ENCODE assay signal across 8 mouse cellular contexts in the genomic region with DNA sequence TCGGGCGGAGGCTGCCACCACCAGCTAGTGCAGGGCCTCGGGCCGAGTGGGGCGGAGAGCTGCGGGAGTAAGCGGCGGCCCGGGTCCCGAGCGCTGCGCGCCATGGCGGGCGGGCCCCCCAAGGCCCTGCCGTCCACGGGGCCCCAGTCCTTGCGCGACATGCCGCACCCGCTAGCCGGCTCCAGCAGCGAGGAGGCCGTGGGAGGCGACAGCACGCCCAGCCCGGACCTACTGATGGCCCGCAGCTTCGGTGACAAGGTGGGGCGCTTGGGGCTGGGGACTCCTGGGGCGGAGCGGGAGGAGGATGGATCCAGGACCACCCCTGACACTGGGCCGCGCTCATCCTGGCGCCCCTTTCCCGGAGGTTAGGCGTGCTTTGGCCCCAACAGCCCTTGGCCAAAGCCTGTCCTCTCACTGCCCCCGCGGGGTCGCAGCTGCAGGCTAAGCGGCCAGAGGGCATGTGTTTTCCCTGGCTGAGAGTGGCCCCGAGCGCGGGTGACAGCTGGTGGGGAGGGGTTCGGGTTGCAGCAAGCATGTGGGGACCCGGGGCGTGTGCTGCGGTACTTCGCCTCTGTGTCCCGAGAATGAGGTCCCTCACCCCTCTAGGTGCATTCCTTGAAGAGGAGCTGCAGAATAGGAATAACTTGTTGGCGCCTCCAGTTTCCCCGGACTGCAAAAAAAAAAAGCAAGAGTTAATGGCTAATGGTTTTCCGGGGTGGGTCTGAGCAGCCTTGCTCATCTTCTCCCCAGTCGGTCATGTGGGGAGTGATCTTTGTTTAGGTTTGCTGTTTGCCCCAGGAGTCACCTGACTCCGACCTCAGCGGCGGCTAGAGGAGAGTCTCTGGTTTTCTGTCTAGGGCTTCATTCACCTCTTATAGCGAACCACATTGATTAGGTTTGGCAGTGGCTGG. TPM values are rescaled to one million over a fixed set of nuclear protein-coding genes. Genes with fewer than 3 reads are reported as not detected.
DNase-seq lines count a peak whose midpoint lies in the region; ATAC-seq and TF ChIP-seq lines count a peak whose summit lies in the region.

No protein-coding gene starts in this region.

- H3K4me1 ChIP-seq in ES-E14 (ENCODE audit: control insufficient read depth in 2 of 2, insufficient read depth in 2 of 2, low read length in 2 of 2, poor library complexity in 1 of 2): peaks cover 6 to 7% of the 10 kb centered on the region in 2 experiments; a peak in 3 of 4 replicates
- H3K4me1 ChIP-seq in embryonic fibroblast, embryonic 13.5 days (ENCODE audit: control insufficient read depth, insufficient read depth, low read length): 0 out of 2 replicates have a peak, but pooled peaks cover 2% of the 10 kb centered on the region
- H3K4me1 ChIP-seq in limb, embryonic 10.5 days: peaks cover 14% of the 10 kb centered on the region
- peaks cover 5% of the 10 kb centered on the region; the same call in 1 of the 2 replicates for H3K4me1 ChIP-seq in stomach, embryonic 14.5 days (ENCODE audit: control insufficient read depth, insufficient read depth, low read length)

- in situ Hi-C loops in ES-E14 (cut with MboI; ENCODE audit: low sequenced_read_pairs in 2 of 2, unreplicated experiment in 2 of 2): no loop called here

- H3K27ac ChIP-seq in ES-E14 (ENCODE audit: insufficient read depth, low read depth, low read length, poor library complexity, severe bottlenecking): peak overlapping the region; percentile 6; the same call in 1 of the 2 replicates
- peak overlapping the region; percentile 88 for H3K27ac ChIP-seq in embryonic fibroblast, embryonic 13.5 days (ENCODE audit: insufficient read depth, low read length)
- peak overlapping the region; percentile 89 for H3K27ac ChIP-seq in limb, embryonic 10.5 days
- no peak overlapping the region; the same call in 1 of the 2 replicates for H3K27ac ChIP-seq in stomach, embryonic 14.5 days (ENCODE audit: low read length)

- H3K9me3 ChIP-seq in ES-E14 (ENCODE audit: control insufficient read depth, insufficient read depth, low read depth, low read length): no peaks in the 10 kb centered on the region
- no peaks in the 10 kb centered on the region for H3K9me3 ChIP-seq in limb, embryonic 10.5 days (replicated peaks)
- no peaks in the 10 kb centered on the region for H3K9me3 ChIP-seq in stomach, embryonic 14.5 days (ENCODE audit: control insufficient read depth, low read depth, low read length)

- peak overlapping the region; percentile 90 for H3K9ac ChIP-seq in ES-E14 (ENCODE audit: insufficient read depth, low read depth, low read length, poor library complexity, severe bottlenecking)
- H3K9ac ChIP-seq in stomach, embryonic 14.5 days (replicated peaks; ENCODE audit: low read depth, low read length): peak overlapping the region; percentile 81

- DNase-seq in ES-E14 (ENCODE audit: low read depth, low spot score): no peak
- peak; percentile 32 to 42 for DNase-seq in adrenal gland, postnatal 36 days
- peak; percentile 51 for DNase-seq in heart, postnatal 4 days
- peak; percentile 68 for DNase-seq in limb, embryonic 10.5 days (ENCODE audit: low spot score)
- DNase-seq in urinary bladder, postnatal 10 days (ENCODE audit: low spot score): no peak

- TF ChIP-seq POLR2A in embryonic fibroblast, embryonic 13.5 days (IDR thresholded peaks at IDR 0.05; ENCODE audit: low read depth, low read length): 0 out of 2 replicates have a peak, but pooled peaks have one; percentile 3

- WGBS in limb, embryonic 10.5 days: under 1% methylated on average over 57 of the region's 58 CpGs
- WGBS in stomach, embryonic 14.5 days: under 1% methylated on average over 57 of the region's 58 CpGs

- H3K36me3 ChIP-seq in ES-E14 (ENCODE audit: control insufficient read depth, insufficient read depth, low read length, poor library complexity, severe bottlenecking): no peaks in the 10 kb centered on the region
- no peaks in the 10 kb centered on the region for H3K36me3 ChIP-seq in limb, embryonic 10.5 days
- no peaks in the 10 kb centered on the region for H3K36me3 ChIP-seq in stomach, embryonic 14.5 days (ENCODE audit: control insufficient read depth, insufficient read depth, low read length)

- H3K4me3 ChIP-seq in ES-E14 (ENCODE audit: insufficient read depth in 1 of 2, low read depth in 1 of 2, low read length in 2 of 2, poor library complexity in 1 of 2, severe bottlenecking in 1 of 2): peak overlapping the region; percentile 84 to 98
- peak overlapping the region; percentile 88 for H3K4me3 ChIP-seq in embryonic fibroblast, embryonic 13.5 days (ENCODE audit: insufficient read depth, low read length)
- peak overlapping the region; percentile 71 for H3K4me3 ChIP-seq in limb, embryonic 10.5 days
- peak overlapping the region; percentile 79 for H3K4me3 ChIP-seq in stomach, embryonic 14.5 days (ENCODE audit: low read depth, low read length)

- 0 out of 2 replicates have a peak, but pooled peaks cover 4% of the 10 kb centered on the region for H3K27me3 ChIP-seq in limb, embryonic 10.5 days (ENCODE audit: low read depth, poor library complexity, severe bottlenecking)
- no peaks in the 10 kb centered on the region for H3K27me3 ChIP-seq in stomach, embryonic 14.5 days (ENCODE audit: control insufficient read depth, insufficient read depth, low read length)

- TF ChIP-seq CTCF in embryonic fibroblast, embryonic 13.5 days (IDR thresholded peaks at IDR 0.05; ENCODE audit: borderline replicate concordance, insufficient read depth, low read length): no peak

- peak; percentile 31; the same call in 1 of the 2 replicates for ATAC-seq in megakaryocyte-erythroid progenitor cell, adult 5-6 weeks (replicated peaks; ENCODE audit: low FRiP score, low TSS enrichment, poor library complexity, severe bottlenecking)
- ATAC-seq in stomach, embryonic 14.5 days (ENCODE audit: insufficient number of reproducible peaks, insufficient read depth, low FRiP score, low read depth): peak; percentile 65; the same call in 1 of the 2 replicates

- H3K4me2 ChIP-seq in stomach, embryonic 14.5 days (replicated peaks; ENCODE audit: low read depth, low read length): peak overlapping the region; percentile 84

TF ChIP-seq in ES-E14, 5 proteins besides CTCF, POLR2A, EP300 and RAD21:
- no peak for TF ChIP-seq MAFK (IDR thresholded peaks at IDR 0.05; ENCODE audit: insufficient read depth, low read depth, low read length)
- 0 out of 2 replicates have a peak, but pooled peaks have one; percentile 15 for TF ChIP-seq HCFC1 (IDR thresholded peaks at IDR 0.05; ENCODE audit: borderline replicate concordance, insufficient read depth, low read length)
TF ChIP-seq in ES-E14: peak in this region for 1.

RNA-seq across cellular contexts. Expression of gene Snx30, which starts 0.6 kb away (rescaled TPM):
- 16.0 and 19.8 TPM in 2 replicates for total RNA-seq in ES-E14 (2012; rRNA removed)
- total RNA-seq in adrenal gland, postnatal 36 days (2021): 1 to 10 TPM; 5.7 to 6.0 TPM
- 14.7 and 20.2 TPM in 2 replicates for polyA plus RNA-seq in embryonic fibroblast, embryonic 13.5 days (2011; ENCODE audit: insufficient read length, low read depth, missing spikeins)
- 10 to 100 TPM; 10.3 to 12.9 TPM for total RNA-seq in heart, postnatal 4 days (2021)
- polyA plus RNA-seq in limb, embryonic 10.5 days (2016; fragmentation: Nextera tagmentation; extraction: Ambion mirVana): 5.3 and 5.9 TPM in 2 replicates
- 6.6 and 11.2 TPM in 2 replicates for total RNA-seq in megakaryocyte-erythroid progenitor cell, adult 5-6 weeks (2014; fragmentation: Nextera tagmentation)
- 4.9 and 13.2 TPM in 2 replicates for total RNA-seq in megakaryocyte-erythroid progenitor cell, adult 5-6 weeks (2017)
- polyA plus RNA-seq in stomach, embryonic 14.5 days (2014; fragmentation: Nextera tagmentation; extraction: Ambion mirVana): 8.9 and 10.8 TPM in 2 replicates

RNA-seq across cellular contexts. Expression of gene Inip, which starts 4.8 kb away (rescaled TPM):
- total RNA-seq in ES-E14 (2012; rRNA removed): 31.5 and 32.9 TPM in 2 replicates
- total RNA-seq in adrenal gland, postnatal 36 days (2021): 10 to 100 TPM; 14.0 to 18.1 TPM
- 17.9 and 19.8 TPM in 2 replicates for polyA plus RNA-seq in embryonic fibroblast, embryonic 13.5 days (2011; ENCODE audit: insufficient read length, low read depth, missing spikeins)
- total RNA-seq in heart, postnatal 4 days (2021): 10 to 100 TPM; 19.7 to 22.7 TPM
- 84.8 and 88.9 TPM in 2 replicates for polyA plus RNA-seq in limb, embryonic 10.5 days (2016; fragmentation: Nextera tagmentation; extraction: Ambion mirVana)
- total RNA-seq in megakaryocyte-erythroid progenitor cell, adult 5-6 weeks (2014; fragmentation: Nextera tagmentation): 44.1 and 47.2 TPM in 2 replicates
- total RNA-seq in megakaryocyte-erythroid progenitor cell, adult 5-6 weeks (2017): 41.4 and 52.0 TPM in 2 replicates
- 55.4 and 57.6 TPM in 2 replicates for polyA plus RNA-seq in stomach, embryonic 14.5 days (2014; fragmentation: Nextera tagmentation; extraction: Ambion mirVana)

Comparison
In these comparisons a context has a peak if more than half of its experiments do, and no peak if none do; other contexts are left out.
1. DNase-seq: peak in adrenal gland, postnatal 36 days (2 of 2), heart, postnatal 4 days (single experiment) and limb, embryonic 10.5 days (single experiment); none in ES-E14 (single experiment) and urinary bladder, postnatal 10 days (single experiment).
2. Peak in every context shown above with its lines, with median percentiles within 50 percentile points of each other: H3K4me3 ChIP-seq.